Mouse (Mus musculus): ENCODE measurements at regions not wholly inside any gene's neighbourhood (a gene's known extent, or its start where the extent isn't known, plus 50 kb on each side); places are given as distances from the start of the nearest gene placed in this dataset.
"Not testable (repeated sequence)": the region's sequence is repeated elsewhere in the genome, so short reads cannot be mapped to it uniquely, and the experiment has no call there.

GRCm38 (mm10) chr4:9724801-9725200 is 1149.5 kb upstream of the 2610301B20Rik start:
- DNase-seq (ENCODE audit: low read depth) = not testable (repeated sequence)

GRCm38 (mm10) chr4:9737691-9738090 is 1136.6 kb upstream of the 2610301B20Rik start:
- DNase-seq (ENCODE audit: low read depth) = no peak

- no peak for DNase-seq (ENCODE audit: low read depth)
Observed at GRCm38 (mm10) chr4:9747411-9747938, 1126.8 kb upstream of the 2610301B20Rik start.

- DNase-seq (ENCODE audit: low read depth) = peak; percentile 10
Observed at GRCm38 (mm10) chr4:9748110-9748509, 1126.2 kb upstream of the 2610301B20Rik start.

- DNase-seq (ENCODE audit: low read depth) = no peak
Observed at GRCm38 (mm10) chr4:9749877-9750276, 1124.4 kb upstream of the 2610301B20Rik start.

- no peak for DNase-seq (ENCODE audit: low read depth)
Observed at GRCm38 (mm10) chr4:9750404-9750803, 1123.9 kb upstream of the 2610301B20Rik start.

- DNase-seq (ENCODE audit: low read depth) = no peak
Observed at GRCm38 (mm10) chr4:9763321-9763720, 1111.0 kb upstream of the 2610301B20Rik start.

- no peak for DNase-seq (ENCODE audit: low read depth)
Observed at GRCm38 (mm10) chr4:9769633-9770205, 1104.6 kb upstream of the 2610301B20Rik start.

GRCm38 (mm10) chr4:9770372-9771102 is 1103.8 kb upstream of the 2610301B20Rik start:
- DNase-seq (ENCODE audit: low read depth) = peak; percentile 45

GRCm38 (mm10) chr4:9771103-9771474 is 1103.2 kb upstream of the 2610301B20Rik start:
- peak; percentile 53 for DNase-seq (ENCODE audit: low read depth)

- no peak for DNase-seq (ENCODE audit: low read depth)
Observed at GRCm38 (mm10) chr4:9778391-9778790, 1095.9 kb upstream of the 2610301B20Rik start.

- no peak for DNase-seq (ENCODE audit: low read depth)
Observed at GRCm38 (mm10) chr4:9779594-9779993, 1094.7 kb upstream of the 2610301B20Rik start.

- DNase-seq (ENCODE audit: low read depth) = peak; percentile 38
Observed at GRCm38 (mm10) chr4:9780179-9780578, 1094.1 kb upstream of the 2610301B20Rik start.

GRCm38 (mm10) chr4:9781318-9781717 is 1093.0 kb upstream of the 2610301B20Rik start:
- no peak for DNase-seq (ENCODE audit: low read depth)

GRCm38 (mm10) chr4:9787795-9788365 is 1086.4 kb upstream of the 2610301B20Rik start:
- DNase-seq (ENCODE audit: low read depth) = no peak

- DNase-seq (ENCODE audit: low read depth) = no peak
Observed at GRCm38 (mm10) chr4:9790478-9790877, 1083.8 kb upstream of the 2610301B20Rik start.

Measured in c-Kit-positive CD71-negative TER-119-negative erythroid progenitor cells, embryonic 14.5 days (primary cell).